Mouse (Mus musculus) embryonic fibroblast, embryonic 13.5 days (primary cell): Measurements from ENCODE around the gene Tagap.

ENCODE experiments used
- CTCF ChIP-seq: IDR thresholded peaks from 2 replicates; pipeline ENCODE4 v1.5.1; 2011; ENCODE audit warnings: mild to moderate bottlenecking, control low read depth, low read length, moderate library complexity, borderline replicate concordance; ENCODE audit not compliant: insufficient read depth
- POLR2A ChIP-seq: IDR thresholded peaks from 2 replicates; pipeline ENCODE4 v1.6.1; 2011; ENCODE audit warnings: low read depth, mild to moderate bottlenecking, control low read depth, low read length, moderate library complexity

GRCm38 (mm10) chr17:7915791-7916190 lies 10.0 kb upstream of the Tagap start:
- TF ChIP-seq POLR2A = no peak
- TF ChIP-seq CTCF = no peak
